ENCODE assay signal across 8 mouse cellular contexts in genomic region chr4:140986024-140986710, GRCm38 (mm10). TPM values are rescaled to one million over a fixed set of nuclear protein-coding genes. Genes with fewer than 3 reads are reported as not detected.
A peak's percentile ranks its signal among the peaks of the same experiment; 100 is the strongest.
DNase-seq lines count a peak whose midpoint lies in the region; ATAC-seq and TF ChIP-seq lines count a peak whose summit lies in the region.

No protein-coding gene starts in this region.

- no peaks in the 10 kb centered on the region for H3K9me3 ChIP-seq in embryonic facial prominence, embryonic 11.5 days (replicated peaks; ENCODE audit: control insufficient read depth, low read length)
- no peaks in the 10 kb centered on the region for H3K9me3 ChIP-seq in hindbrain, postnatal 0 days (ENCODE audit: low read length)
- no peaks in the 10 kb centered on the region for H3K9me3 ChIP-seq in neural tube, embryonic 12.5 days

- peak overlapping the region; percentile 94 for H3K4me3 ChIP-seq in layer of hippocampus, adult 2 months
- peak overlapping the region; percentile 89 for H3K4me3 ChIP-seq in embryonic facial prominence, embryonic 11.5 days (ENCODE audit: low read depth, low read length)
- H3K4me3 ChIP-seq in hindbrain, postnatal 0 days (ENCODE audit: low read length): peak overlapping the region; percentile 89
- H3K4me3 ChIP-seq in neural tube, embryonic 12.5 days: peak overlapping the region; percentile 92

- peak overlapping the region; percentile 79 for H3K4me2 ChIP-seq in embryonic facial prominence, embryonic 11.5 days (ENCODE audit: low read depth, low read length)
- peak overlapping the region; percentile 78 for H3K4me2 ChIP-seq in hindbrain, postnatal 0 days (ENCODE audit: low read depth, low read length)
- H3K4me2 ChIP-seq in neural tube, embryonic 12.5 days (replicated peaks): peak overlapping the region; percentile 78

- no peaks in the 10 kb centered on the region for H3K4me1 ChIP-seq in embryonic facial prominence, embryonic 11.5 days (ENCODE audit: control insufficient read depth, insufficient read depth, low read length)
- peaks cover 14% of the 10 kb centered on the region; the same call in 1 of the 2 replicates for H3K4me1 ChIP-seq in hindbrain, postnatal 0 days (ENCODE audit: insufficient read depth, low read length)
- peaks cover 35% of the 10 kb centered on the region for H3K4me1 ChIP-seq in neural tube, embryonic 12.5 days

- DNase-seq in layer of hippocampus, adult 2 months (ENCODE audit: low spot score in 2 of 2): no peak
- no peak for DNase-seq in layer of hippocampus, adult 9-10 months (ENCODE audit: low spot score)
- DNase-seq in embryonic facial prominence, embryonic 11.5 days (ENCODE audit: low spot score): no peak
- DNase-seq in hindbrain, postnatal 0 days (ENCODE audit: low spot score): no peak
- no peak for DNase-seq in frontal cortex, adult 2 months (ENCODE audit: extremely low spot score in 1 of 2, low spot score in 1 of 2)
- no peak for DNase-seq in left cerebral cortex, postnatal 25 days (ENCODE audit: low spot score in 2 of 2)
- no peak for DNase-seq in spleen, postnatal 14 days (ENCODE audit: low spot score in 2 of 2)

- intact Hi-C loops in left cerebral cortex, postnatal 25 days (cut with DNase I): no loop called here

- TF ChIP-seq CTCF in layer of hippocampus, adult 2 months (conservative IDR thresholded peaks at IDR 0.05): no peak
- no peak for TF ChIP-seq CTCF in hindbrain, postnatal 0 days (IDR thresholded peaks at IDR 0.05; ENCODE audit: low read depth)

- H3K27ac ChIP-seq in layer of hippocampus, adult 2 months: peak overlapping the region; percentile 95
- H3K27ac ChIP-seq in embryonic facial prominence, embryonic 11.5 days (replicated peaks; ENCODE audit: low read depth, low read length): no peak overlapping the region
- H3K27ac ChIP-seq in hindbrain, postnatal 0 days: peak overlapping the region; percentile 83
- H3K27ac ChIP-seq in neural tube, embryonic 12.5 days: peak overlapping the region; percentile 50; the same call in 1 of the 2 replicates

- no peaks in the 10 kb centered on the region for H3K27me3 ChIP-seq in embryonic facial prominence, embryonic 11.5 days (ENCODE audit: control insufficient read depth, insufficient read depth, low read length)
- no peaks in the 10 kb centered on the region for H3K27me3 ChIP-seq in hindbrain, postnatal 0 days (ENCODE audit: insufficient read depth, low read length)
- no peaks in the 10 kb centered on the region for H3K27me3 ChIP-seq in neural tube, embryonic 12.5 days (replicated peaks)

- no peaks in the 10 kb centered on the region for H3K36me3 ChIP-seq in embryonic facial prominence, embryonic 11.5 days (replicated peaks; ENCODE audit: control insufficient read depth, insufficient read depth, low read depth, low read length)
- no peaks in the 10 kb centered on the region for H3K36me3 ChIP-seq in hindbrain, postnatal 0 days (ENCODE audit: insufficient read depth, low read length)
- no peaks in the 10 kb centered on the region for H3K36me3 ChIP-seq in neural tube, embryonic 12.5 days

- 29% methylated on average over 15 of the region's 15 CpGs for WGBS in embryonic facial prominence, embryonic 11.5 days
- WGBS in hindbrain, postnatal 0 days: 23% methylated on average over 15 of the region's 15 CpGs
- WGBS in neural tube, embryonic 12.5 days: 28% methylated on average over 15 of the region's 15 CpGs

- ATAC-seq in embryonic facial prominence, embryonic 11.5 days (replicated peaks; ENCODE audit: insufficient number of reproducible peaks, low FRiP score, low TSS enrichment, low read depth): no peak
- peak; percentile 24 for ATAC-seq in hindbrain, postnatal 0 days
- peak; percentile 45 for ATAC-seq in neural tube, embryonic 12.5 days (ENCODE audit: low FRiP score, low read depth)

- H3K9ac ChIP-seq in embryonic facial prominence, embryonic 11.5 days (replicated peaks; ENCODE audit: low read length): peak overlapping the region; percentile 82
- H3K9ac ChIP-seq in hindbrain, postnatal 0 days (replicated peaks; ENCODE audit: low read length): peak overlapping the region; percentile 96
- H3K9ac ChIP-seq in neural tube, embryonic 12.5 days: peak overlapping the region; percentile 93

RNA-seq across cellular contexts. Expression of gene Atp13a2, which starts 0.5 kb away (rescaled TPM):
- 100 to 1,000 TPM; 155 to 162 TPM for total RNA-seq in layer of hippocampus, adult 2 months (2021)
- 19.8 and 26.1 TPM in 2 replicates for polyA plus RNA-seq in embryonic facial prominence, embryonic 11.5 days (2014; fragmentation: Nextera tagmentation; extraction: Ambion mirVana)
- 408 and 435 TPM in 2 replicates for total RNA-seq in hindbrain, postnatal 0 days (2014; rRNA removed)
- 151 and 166 TPM in 2 replicates for polyA plus RNA-seq in hindbrain, postnatal 0 days (2015; fragmentation: Nextera tagmentation; extraction: Ambion mirVana)
- 121 and 126 TPM in 2 replicates for polyA plus RNA-seq in neural tube, embryonic 12.5 days (2016; fragmentation: Nextera tagmentation; extraction: Ambion mirVana)
- polyA plus RNA-seq in frontal cortex, adult 2 months (2012; rRNA removed): 176 and 177 TPM in 2 replicates
- total RNA-seq in left cerebral cortex, postnatal 25 days (2021): 100 to 1,000 TPM; 162 to 171 TPM

RNA-seq across cellular contexts. Expression of gene Mfap2, which starts 24.1 kb away (rescaled TPM):
- total RNA-seq in layer of hippocampus, adult 2 months (2021): 1 to 10 TPM; 4.5 to 6.9 TPM
- 409 and 469 TPM in 2 replicates for polyA plus RNA-seq in embryonic facial prominence, embryonic 11.5 days (2014; fragmentation: Nextera tagmentation; extraction: Ambion mirVana)
- 20.6 and 42.3 TPM in 2 replicates for total RNA-seq in hindbrain, postnatal 0 days (2014; rRNA removed)
- polyA plus RNA-seq in hindbrain, postnatal 0 days (2015; fragmentation: Nextera tagmentation; extraction: Ambion mirVana): 92.0 and 99.5 TPM in 2 replicates
- 265 and 278 TPM in 2 replicates for polyA plus RNA-seq in neural tube, embryonic 12.5 days (2016; fragmentation: Nextera tagmentation; extraction: Ambion mirVana)
- 8.8 and 9.5 TPM in 2 replicates for polyA plus RNA-seq in frontal cortex, adult 2 months (2012; rRNA removed)
- total RNA-seq in left cerebral cortex, postnatal 25 days (2021): 1 to 10 TPM; 4.4 to 4.5 TPM

RNA-seq across cellular contexts. Expression of gene Sdhb, which starts 25.2 kb away (rescaled TPM):
- 100 to 1,000 TPM; 170 to 183 TPM for total RNA-seq in layer of hippocampus, adult 2 months (2021)
- 428 and 430 TPM in 2 replicates for polyA plus RNA-seq in embryonic facial prominence, embryonic 11.5 days (2014; fragmentation: Nextera tagmentation; extraction: Ambion mirVana)
- total RNA-seq in hindbrain, postnatal 0 days (2014; rRNA removed): 176 and 217 TPM in 2 replicates
- 583 and 596 TPM in 2 replicates for polyA plus RNA-seq in hindbrain, postnatal 0 days (2015; fragmentation: Nextera tagmentation; extraction: Ambion mirVana)
- 403 and 410 TPM in 2 replicates for polyA plus RNA-seq in neural tube, embryonic 12.5 days (2016; fragmentation: Nextera tagmentation; extraction: Ambion mirVana)
- polyA plus RNA-seq in frontal cortex, adult 2 months (2012; rRNA removed): 282 and 283 TPM in 2 replicates
- 100 to 1,000 TPM; 187 to 191 TPM for total RNA-seq in left cerebral cortex, postnatal 25 days (2021)
